Mouse (Mus musculus) myocyte (in vitro differentiated cells): ENCODE data around the gene Slx4ip.

Experiments
- CEBPB ChIP-seq: IDR thresholded peaks from 2 replicates; pipeline ENCODE4 v1.6.1; 2011; ENCODE audit warnings: mild to moderate bottlenecking, moderate library complexity; ENCODE audit not compliant: poor library complexity, insufficient read depth, severe bottlenecking
- E2F4 ChIP-seq: IDR thresholded peaks from one replicate; pipeline ENCODE4 v1.6.1; 2011; ENCODE audit warnings: mild to moderate bottlenecking, control low read depth, moderate library complexity; ENCODE audit not compliant: insufficient read depth
- MAX ChIP-seq: IDR thresholded peaks from one replicate; pipeline ENCODE4 v1.6.1; 2011; ENCODE audit warnings: low read depth, mild to moderate bottlenecking, control low read depth
- MYOD1 ChIP-seq, 3 experiments: IDR thresholded peaks; one replicate each; pipeline ENCODE4 v1.6.1; 2011; ENCODE audit warnings: control low read depth in 2 of 3, low read depth in 2 of 3, mild to moderate bottlenecking in 2 of 3, moderate library complexity in 1 of 3; ENCODE audit not compliant: insufficient read length in 2 of 3, control insufficient read depth in 1 of 3
- MYOG ChIP-seq, 3 experiments: IDR thresholded peaks; one replicate each; pipeline ENCODE4 v1.6.1; 2011; ENCODE audit warnings: control low read depth in 2 of 3, low read depth in 2 of 3, mild to moderate bottlenecking in 2 of 3; ENCODE audit not compliant: insufficient read length in 2 of 3, control insufficient read depth in 1 of 3, insufficient read depth in 1 of 3
- POLR2A ChIP-seq: IDR thresholded peaks from one replicate; pipeline ENCODE4 v1.6.1; 2011; ENCODE audit warnings: low read depth, mild to moderate bottlenecking, control low read depth, moderate library complexity; ENCODE audit not compliant: insufficient read length
- POLR2AphosphoS2 ChIP-seq: IDR thresholded peaks from one replicate; pipeline ENCODE4 v1.6.1; 2011; ENCODE audit warnings: low read depth, control low read depth; ENCODE audit not compliant: insufficient read length
- SRF ChIP-seq: IDR thresholded peaks from one replicate; pipeline ENCODE4 v1.6.1; 2011; ENCODE audit warnings: low read depth; ENCODE audit not compliant: control insufficient read depth, insufficient read length
- TCF12 ChIP-seq: IDR thresholded peaks from one replicate; pipeline ENCODE4 v1.6.1; 2011; ENCODE audit warnings: mild to moderate bottlenecking, control low read depth; ENCODE audit not compliant: poor library complexity, insufficient read depth, severe bottlenecking
- TCF3 ChIP-seq: IDR thresholded peaks from one replicate; pipeline ENCODE4 v1.6.1; 2011; ENCODE audit warnings: low read depth, control low read depth; ENCODE audit not compliant: insufficient read length
- USF1 ChIP-seq: IDR thresholded peaks from one replicate; pipeline ENCODE4 v1.6.1; 2011; ENCODE audit warnings: low read depth, mild to moderate bottlenecking, control low read depth, moderate library complexity

DNA sequence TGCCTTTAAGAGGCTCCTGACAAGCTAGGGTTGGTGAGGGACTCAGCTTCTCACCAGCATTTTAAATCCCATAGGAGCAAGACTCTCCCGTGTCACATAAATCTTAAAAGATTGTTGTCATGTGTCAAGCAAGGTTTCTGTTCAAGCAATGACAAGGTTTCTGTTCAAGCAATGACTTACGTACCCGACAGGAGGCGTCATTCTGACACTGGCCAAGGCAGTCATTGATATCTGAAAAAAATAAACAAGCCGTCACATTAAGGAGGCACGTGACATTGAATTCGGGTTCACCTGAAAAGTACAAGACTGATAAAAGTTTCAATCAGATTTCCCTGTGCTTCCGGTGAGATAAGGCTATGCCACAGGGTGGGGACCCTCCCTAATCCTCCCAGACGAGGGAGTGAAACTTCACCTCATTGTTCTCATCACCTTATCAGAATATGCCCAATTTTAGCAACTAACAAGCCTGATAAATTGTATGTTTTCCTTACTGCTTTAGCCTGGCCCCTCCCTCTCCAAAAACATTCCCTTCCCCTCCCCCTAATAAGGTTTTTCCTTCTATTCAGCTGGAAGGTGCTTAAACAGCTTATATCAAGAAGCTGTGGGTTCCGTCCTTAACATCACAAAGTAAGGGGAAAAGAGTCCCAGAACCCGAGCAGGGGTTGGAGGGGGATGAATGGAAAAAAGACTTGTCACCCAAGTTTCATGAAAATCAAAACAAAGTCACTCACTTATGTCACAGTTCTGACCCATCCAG, 200.9 kb downstream of the Slx4ip start:
- no peak for TF ChIP-seq USF1
- TF ChIP-seq POLR2A, result no peak
- no peak for TF ChIP-seq MYOD1 (IDR thresholded peaks at IDR 0.05; ENCODE audit: control insufficient read depth in 1 of 3, insufficient read length in 2 of 3, low read depth in 2 of 3)
- no peak for TF ChIP-seq POLR2AphosphoS2
- no peak for TF ChIP-seq TCF12
- TF ChIP-seq E2F4, result no peak
- no peak for TF ChIP-seq TCF3
- TF ChIP-seq MAX, result no peak
- TF ChIP-seq CEBPB, result no peak
- TF ChIP-seq MYOG (IDR thresholded peaks at IDR 0.05; ENCODE audit: control insufficient read depth in 1 of 3, insufficient read depth in 1 of 3, insufficient read length in 2 of 3, low read depth in 2 of 3), result no peak
- TF ChIP-seq SRF, result no peak
